16 mouse cellular contexts compared by ENCODE assay signal in genomic region chr13:49433268-49434029, GRCm38 (mm10). TPM values are rescaled to one million over a fixed set of nuclear protein-coding genes. Genes with fewer than 3 reads are reported as not detected.
"Had no signal": no experiment of that assay in that cellular context is flagged by ENCODE, and none has a peak within 500 bp of the region (broad histone marks: within the 10 kb centered on the region; RNA-seq: fewer than 3 reads in every experiment).

No protein-coding gene starts in this region.

- DNase-seq: kidney, adult 2 months; kidney, postnatal 36 days; liver, embryonic 13.5 days; lung, adult 2 months; lung, postnatal 36 days; retina, postnatal 1 day; right cerebral cortex, postnatal 25 days; spleen, adult 18-20 months; thymus, postnatal 36 days had no signal

- H3K4me2 ChIP-seq: liver, embryonic 13.5 days; midbrain, embryonic 12.5 days; neural tube, embryonic 13.5 days; stomach, embryonic 15.5 days had no signal

- H3K4me1 ChIP-seq: stomach, embryonic 15.5 days had no signal

- H3K9ac ChIP-seq: liver, embryonic 13.5 days; midbrain, embryonic 12.5 days; neural tube, embryonic 13.5 days; stomach, embryonic 15.5 days had no signal

- ATAC-seq: intestine, postnatal 0 days; midbrain, embryonic 16.5 days had no signal

- H3K27me3 ChIP-seq: liver, embryonic 13.5 days; midbrain, embryonic 12.5 days; neural tube, embryonic 13.5 days; stomach, embryonic 15.5 days had no signal

- H3K27ac ChIP-seq: kidney, postnatal 0 days; liver, embryonic 13.5 days; midbrain, embryonic 12.5 days; neural tube, embryonic 13.5 days; stomach, embryonic 15.5 days had no signal

- H3K4me3 ChIP-seq: liver, embryonic 13.5 days; midbrain, embryonic 12.5 days; myocyte; neural tube, embryonic 13.5 days; stomach, embryonic 15.5 days had no signal

- H3K9me3 ChIP-seq: liver, embryonic 13.5 days; midbrain, embryonic 12.5 days; neural tube, embryonic 13.5 days; stomach, embryonic 15.5 days had no signal

RNA-seq across cellular contexts. Expression of gene Tes3-ps, which starts 59.7 kb away (rescaled TPM):
- polyA plus RNA-seq: kidney, adult 2 months; lung, adult 2 months had no signal
